Mouse (Mus musculus): Measurements from ENCODE around the gene 1700029F12Rik. TPM values are rescaled to one million over a fixed set of nuclear protein-coding genes. Genes with fewer than 3 reads are reported as not detected.
A peak's percentile ranks its signal among the peaks of the same experiment; 100 is the strongest.

1700029F12Rik gene
- polyA plus RNA-seq, 1 experiment, result 0.33 TPM

DNA sequence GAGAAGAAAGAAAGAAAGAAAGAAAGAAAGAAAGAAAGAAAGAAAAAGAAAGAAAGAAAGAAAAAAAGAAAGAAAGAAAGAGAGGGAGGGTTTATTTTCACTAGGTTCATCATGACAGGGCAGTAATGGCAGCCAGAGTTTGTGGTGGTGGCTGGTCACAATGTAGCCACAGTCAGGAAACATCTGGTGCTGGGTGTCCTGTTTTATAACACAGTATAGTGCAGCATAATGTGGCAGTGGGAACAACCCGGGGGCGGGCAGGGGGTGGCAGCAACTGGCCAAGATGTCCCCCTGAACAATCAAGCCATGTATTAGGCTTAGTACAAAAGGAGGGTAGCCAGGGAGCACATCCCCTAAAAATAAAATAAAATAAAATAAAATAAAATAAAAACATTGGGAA is 29.3 kb upstream of the 1700029F12Rik start:
- Histone ChIP-seq H3K36me3 (ENCODE audit: control insufficient read depth, insufficient read depth, low read length) (no peaks in the 10 kb centered on the region), H3K27ac (ENCODE audit: insufficient read depth, low read depth, low read length) (no peak overlapping the region), H3K4me3 (ENCODE audit: low read depth, low read length) (no peak overlapping the region), H3K4me1 (ENCODE audit: control insufficient read depth, insufficient read depth, insufficient read length, low read length) (no peaks in the 10 kb centered on the region), H3K27me3 (ENCODE audit: control insufficient read depth, insufficient read depth, low read length) (peaks cover 4% of the 10 kb centered on the region)
- 74% methylated on average over 2 of the region's 2 CpGs for WGBS
- no peak for TF ChIP-seq CTCF (IDR thresholded peaks at IDR 0.05; ENCODE audit: extremely low read depth, insufficient read length, insufficient replicate concordance, low read depth, low read length)
- TF ChIP-seq POLR2A (IDR thresholded peaks at IDR 0.05; ENCODE audit: low read depth, low read length), result no peak

DNA sequence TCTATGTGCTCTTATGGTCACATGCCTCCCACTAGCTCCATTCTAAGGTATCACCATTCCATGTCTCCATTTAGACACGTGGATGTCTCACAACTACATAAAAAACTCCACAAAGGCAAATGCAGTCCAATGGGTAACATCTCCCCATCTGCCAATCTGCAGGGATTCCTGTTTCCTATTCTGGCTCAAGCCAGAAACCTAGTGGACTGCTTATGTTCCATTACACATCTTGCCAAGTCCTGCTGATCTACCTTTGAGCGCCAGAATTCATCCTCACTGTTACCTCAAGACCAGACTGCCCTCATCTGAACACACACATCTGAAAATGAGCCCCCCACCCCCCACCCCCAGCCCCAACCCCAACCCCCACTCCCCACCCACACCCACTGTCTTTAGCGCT is 28.0 kb upstream of the 1700029F12Rik start:
- Histone ChIP-seq H3K36me3 (ENCODE audit: control insufficient read depth, insufficient read depth, low read length) (no peaks in the 10 kb centered on the region), H3K27me3 (ENCODE audit: control insufficient read depth, insufficient read depth, low read length) (no peaks in the 10 kb centered on the region), H3K27ac (ENCODE audit: insufficient read depth, low read depth, low read length) (no peak overlapping the region), H3K4me1 (ENCODE audit: control insufficient read depth, insufficient read depth, insufficient read length, low read length) (no peaks in the 10 kb centered on the region), H3K4me3 (ENCODE audit: low read depth, low read length) (no peak overlapping the region)
- no peak for TF ChIP-seq CTCF (IDR thresholded peaks at IDR 0.05; ENCODE audit: extremely low read depth, insufficient read length, insufficient replicate concordance, low read depth, low read length)
- no peak for TF ChIP-seq POLR2A (IDR thresholded peaks at IDR 0.05; ENCODE audit: low read depth, low read length)
- 88% methylated on average over 3 of the region's 3 CpGs for WGBS

DNA sequence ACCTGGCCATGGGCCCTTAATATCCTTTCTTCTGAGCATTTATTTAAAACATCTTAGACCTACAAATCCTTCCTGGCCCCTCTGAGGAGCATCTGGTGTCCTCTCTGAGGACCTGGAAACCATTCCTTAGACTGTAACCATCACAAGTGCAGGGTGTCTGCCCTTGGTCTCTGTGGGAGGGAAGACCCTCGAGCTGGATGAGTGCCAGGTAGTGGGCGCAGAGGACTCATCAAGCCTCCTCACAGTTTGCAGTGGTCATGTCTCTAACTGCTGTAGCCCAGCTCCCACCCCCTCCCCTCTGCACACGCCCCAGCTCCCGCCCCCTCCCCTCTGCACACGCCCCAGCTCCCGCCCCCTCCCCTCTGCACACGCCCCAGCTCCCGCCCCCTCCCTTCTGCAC is 26.2 kb upstream of the 1700029F12Rik start:
- Histone ChIP-seq H3K27ac (ENCODE audit: insufficient read depth, low read depth, low read length) (no peak overlapping the region), H3K4me3 (ENCODE audit: low read depth, low read length) (no peak overlapping the region), H3K4me1 (ENCODE audit: control insufficient read depth, insufficient read depth, insufficient read length, low read length) (no peaks in the 10 kb centered on the region), H3K36me3 (ENCODE audit: control insufficient read depth, insufficient read depth, low read length) (no peaks in the 10 kb centered on the region), H3K27me3 (ENCODE audit: control insufficient read depth, insufficient read depth, low read length) (no peaks in the 10 kb centered on the region)
- WGBS, result 73% methylated on average over 6 of the region's 8 CpGs
- TF ChIP-seq POLR2A (IDR thresholded peaks at IDR 0.05; ENCODE audit: low read depth, low read length) (no peak), CTCF (IDR thresholded peaks at IDR 0.05; ENCODE audit: extremely low read depth, insufficient read length, insufficient replicate concordance, low read depth, low read length) (no peak)

DNA sequence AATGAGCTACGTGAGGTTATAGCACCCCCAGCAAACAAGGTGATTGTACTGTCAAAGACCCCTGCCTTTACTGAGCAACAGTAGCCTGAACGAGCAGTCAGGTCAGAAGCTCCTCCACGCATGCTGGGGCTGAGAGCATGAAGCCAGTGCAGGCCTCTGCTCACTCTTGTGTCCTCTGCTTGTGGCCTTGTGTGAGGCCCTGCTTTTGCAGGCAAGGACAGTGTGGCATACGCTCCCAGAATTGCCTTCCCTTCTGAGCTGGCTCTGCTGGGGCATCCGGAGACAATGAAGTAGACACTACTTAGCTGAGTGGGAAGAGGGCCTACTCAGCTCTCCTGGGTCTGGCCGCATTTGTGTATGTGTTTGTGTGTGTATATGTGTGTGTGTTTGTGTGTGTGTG is 25.6 kb upstream of the 1700029F12Rik start:
- 87% methylated on average over 6 of the region's 6 CpGs for WGBS
- H3K27me3 ChIP-seq (ENCODE audit: control insufficient read depth, insufficient read depth, low read length), result no peaks in the 10 kb centered on the region
- H3K27ac ChIP-seq (ENCODE audit: insufficient read depth, low read depth, low read length), result no peak overlapping the region
- no peaks in the 10 kb centered on the region for H3K36me3 ChIP-seq (ENCODE audit: control insufficient read depth, insufficient read depth, low read length)
- TF ChIP-seq CTCF (IDR thresholded peaks at IDR 0.05; ENCODE audit: extremely low read depth, insufficient read length, insufficient replicate concordance, low read depth, low read length) (no peak), POLR2A (IDR thresholded peaks at IDR 0.05; ENCODE audit: low read depth, low read length) (no peak)
- H3K4me3 ChIP-seq (ENCODE audit: low read depth, low read length), result no peak overlapping the region
- H3K4me1 ChIP-seq (ENCODE audit: control insufficient read depth, insufficient read depth, insufficient read length, low read length), result no peaks in the 10 kb centered on the region

DNA sequence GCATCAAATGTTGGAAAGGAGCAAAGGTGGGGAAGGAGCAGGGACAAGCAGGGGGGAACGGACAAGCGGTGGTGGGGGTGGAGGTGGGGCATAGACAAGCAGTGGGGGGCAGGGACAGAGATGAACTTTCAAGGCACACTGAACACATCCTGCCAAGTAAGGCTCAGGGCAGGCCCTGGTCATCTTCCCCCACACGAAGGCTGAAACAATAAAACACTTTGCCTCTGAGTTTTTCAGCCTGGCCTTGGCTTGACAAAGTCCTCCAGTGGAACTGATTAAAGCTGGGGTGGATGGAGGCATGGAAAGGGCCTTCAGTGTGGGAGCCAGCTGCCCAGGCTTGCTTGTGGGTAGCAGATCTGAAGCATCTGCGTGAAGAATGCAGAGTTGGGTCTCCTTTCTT is 23.7 kb upstream of the 1700029F12Rik start:
- no peaks in the 10 kb centered on the region for H3K27me3 ChIP-seq (ENCODE audit: control insufficient read depth, insufficient read depth, low read length)
- WGBS, result 57% methylated on average over 4 of the region's 4 CpGs
- TF ChIP-seq CTCF (IDR thresholded peaks at IDR 0.05; ENCODE audit: extremely low read depth, insufficient read length, insufficient replicate concordance, low read depth, low read length), result no peak
- TF ChIP-seq POLR2A (IDR thresholded peaks at IDR 0.05; ENCODE audit: low read depth, low read length), result no peak
- no peaks in the 10 kb centered on the region for H3K4me1 ChIP-seq (ENCODE audit: control insufficient read depth, insufficient read depth, insufficient read length, low read length)
- no peaks in the 10 kb centered on the region for H3K36me3 ChIP-seq (ENCODE audit: control insufficient read depth, insufficient read depth, low read length)
- H3K27ac ChIP-seq (ENCODE audit: insufficient read depth, low read depth, low read length), result no peak overlapping the region
- no peak overlapping the region for H3K4me3 ChIP-seq (ENCODE audit: low read depth, low read length)

DNA sequence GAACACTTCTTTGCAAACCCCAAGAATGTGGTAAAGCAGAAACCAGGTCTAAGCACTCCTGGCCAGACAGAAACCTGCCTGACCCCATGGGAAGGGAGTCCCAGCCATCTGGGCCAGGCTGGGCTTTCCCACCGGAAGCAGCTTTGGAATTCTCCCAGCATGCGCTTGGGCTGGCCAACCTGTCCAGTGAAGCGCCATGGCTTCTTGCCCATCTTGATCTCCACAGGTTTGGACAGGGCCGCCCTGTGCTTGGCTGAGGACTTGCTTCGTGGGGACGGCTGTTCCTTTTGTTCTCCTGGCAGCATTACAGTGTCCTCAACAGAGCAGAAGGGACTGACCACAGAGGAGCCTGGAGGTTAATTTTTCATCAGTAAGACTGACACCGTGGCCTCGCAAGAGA is 19.7 kb upstream of the 1700029F12Rik start:
- Histone ChIP-seq H3K4me1 (ENCODE audit: control insufficient read depth, insufficient read depth, insufficient read length, low read length) (no peaks in the 10 kb centered on the region), H3K27ac (ENCODE audit: insufficient read depth, low read depth, low read length) (no peak overlapping the region), H3K36me3 (ENCODE audit: control insufficient read depth, insufficient read depth, low read length) (no peaks in the 10 kb centered on the region), H3K4me3 (ENCODE audit: low read depth, low read length) (no peak overlapping the region), H3K27me3 (ENCODE audit: control insufficient read depth, insufficient read depth, low read length) (no peaks in the 10 kb centered on the region)
- 57% methylated on average over 8 of the region's 8 CpGs for WGBS
- TF ChIP-seq CTCF (IDR thresholded peaks at IDR 0.05; ENCODE audit: extremely low read depth, insufficient read length, insufficient replicate concordance, low read depth, low read length) (no peak), POLR2A (IDR thresholded peaks at IDR 0.05; ENCODE audit: low read depth, low read length) (no peak)

DNA sequence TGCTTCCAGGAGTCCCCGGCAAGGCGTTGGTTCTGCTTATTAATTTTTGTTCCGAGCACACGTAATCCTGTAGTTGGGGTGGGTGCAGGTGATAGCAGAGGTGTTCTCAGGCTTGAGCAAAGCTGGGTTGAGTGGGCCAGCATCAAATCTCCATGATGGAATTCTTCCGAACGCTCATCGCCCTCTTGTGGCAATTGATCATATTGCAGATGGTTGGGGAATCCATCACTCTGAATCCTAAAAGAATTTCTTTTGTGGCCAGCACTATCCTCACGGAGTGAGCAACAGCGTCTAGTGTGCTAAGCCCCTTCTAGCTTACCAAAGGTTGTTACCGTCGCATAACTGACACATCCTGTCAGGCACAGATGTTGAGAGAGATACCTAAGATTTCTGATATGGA is 18.5 kb upstream of the 1700029F12Rik start:
- TF ChIP-seq POLR2A (IDR thresholded peaks at IDR 0.05; ENCODE audit: low read depth, low read length), result no peak
- TF ChIP-seq CTCF (IDR thresholded peaks at IDR 0.05; ENCODE audit: extremely low read depth, insufficient read length, insufficient replicate concordance, low read depth, low read length), result peak; percentile 58; the same call in 1 of the 2 replicates
- Histone ChIP-seq H3K27me3 (ENCODE audit: control insufficient read depth, insufficient read depth, low read length) (no peaks in the 10 kb centered on the region), H3K4me3 (ENCODE audit: low read depth, low read length) (no peak overlapping the region), H3K27ac (ENCODE audit: insufficient read depth, low read depth, low read length) (no peak overlapping the region), H3K4me1 (ENCODE audit: control insufficient read depth, insufficient read depth, insufficient read length, low read length) (no peaks in the 10 kb centered on the region), H3K36me3 (ENCODE audit: control insufficient read depth, insufficient read depth, low read length) (no peaks in the 10 kb centered on the region)
- WGBS, result 14% methylated on average over 11 of the region's 11 CpGs

DNA sequence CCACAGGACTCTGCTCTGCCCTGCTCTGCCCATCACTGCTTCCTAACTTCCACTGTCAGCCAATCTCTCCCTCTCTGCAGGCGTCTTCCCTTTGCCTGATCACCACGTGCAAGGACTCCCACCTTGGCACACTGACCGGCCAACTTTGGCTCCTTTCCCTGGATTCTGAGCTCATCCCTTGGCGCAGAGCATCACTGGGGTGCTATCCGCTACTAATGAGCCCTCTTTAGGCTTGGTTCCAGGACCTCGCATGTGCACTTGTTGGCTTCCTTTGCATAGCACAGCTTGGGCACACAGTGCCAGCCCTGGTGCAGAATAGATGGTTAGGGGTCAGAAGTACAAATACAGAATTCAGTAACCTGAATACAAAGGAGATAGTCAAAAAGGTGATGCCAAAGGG is 17.0 kb upstream of the 1700029F12Rik start:
- no peaks in the 10 kb centered on the region for H3K36me3 ChIP-seq (ENCODE audit: control insufficient read depth, insufficient read depth, low read length)
- no peak for TF ChIP-seq POLR2A (IDR thresholded peaks at IDR 0.05; ENCODE audit: low read depth, low read length)
- TF ChIP-seq CTCF (IDR thresholded peaks at IDR 0.05; ENCODE audit: extremely low read depth, insufficient read length, insufficient replicate concordance, low read depth, low read length), result no peak
- 68% methylated on average over 6 of the region's 6 CpGs for whole genome bisulfite sequencing
- H3K4me3 ChIP-seq (ENCODE audit: low read depth, low read length), result no peak overlapping the region
- H3K27ac ChIP-seq (ENCODE audit: insufficient read depth, low read depth, low read length), result no peak overlapping the region
- H3K27me3 ChIP-seq (ENCODE audit: control insufficient read depth, insufficient read depth, low read length), result no peaks in the 10 kb centered on the region
- no peaks in the 10 kb centered on the region for H3K4me1 ChIP-seq (ENCODE audit: control insufficient read depth, insufficient read depth, insufficient read length, low read length)

Data from small intestine, adult 2 months (tissue).